Mouse (Mus musculus) B cell, adult 62 days (primary cell): ENCODE data around the gene Slc9a6. TPM values are rescaled to one million over a fixed set of nuclear protein-coding genes. Genes with fewer than 3 reads are reported as not detected.

Experiments
- total RNA-seq: library from RNA; stranded (reverse); gene quantifications from 4 replicates; pipeline ENCODE4 v1.2.4, GENCODE M21; 2023

The Slc9a6 gene
- 8.4 to 17.3 TPM (median 12.1 TPM) in 4 replicates for total RNA-seq

DNA sequence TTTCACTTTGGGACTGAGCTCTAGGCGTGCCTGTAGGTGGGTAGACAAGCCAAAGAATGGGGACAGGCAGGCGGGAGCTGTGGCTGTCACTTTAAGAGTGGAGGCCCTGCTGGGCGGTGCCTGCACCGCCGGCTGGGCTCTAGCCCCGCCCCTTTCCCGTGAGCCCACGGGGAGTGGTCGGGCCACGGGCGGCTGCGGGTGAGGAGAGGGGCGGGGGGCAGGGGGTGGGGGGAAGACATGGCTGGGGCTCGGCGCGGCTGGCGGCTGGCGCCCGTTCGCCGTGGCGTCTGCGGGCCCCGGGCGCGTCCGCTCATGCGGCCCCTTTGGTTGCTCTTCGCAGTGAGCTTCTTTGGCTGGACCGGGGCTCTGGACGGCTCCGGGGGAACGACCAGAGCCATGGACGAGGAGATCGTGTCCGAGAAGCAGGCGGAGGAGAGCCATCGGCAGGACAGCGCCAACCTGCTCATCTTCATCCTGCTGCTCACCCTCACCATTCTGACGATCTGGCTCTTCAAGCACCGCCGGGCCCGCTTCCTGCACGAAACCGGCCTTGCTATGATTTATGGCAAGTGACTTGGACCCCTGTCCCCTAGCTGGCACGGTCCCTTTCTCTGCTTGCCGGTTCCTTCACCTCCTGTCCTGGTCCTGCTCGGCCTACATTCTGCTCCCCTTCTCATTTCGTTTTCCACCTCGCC is at the start of gene Slc9a6:
Slc9a6 (plus strand) TSS at position 135 of the 695 bp plus-strand sequence.

DNA sequence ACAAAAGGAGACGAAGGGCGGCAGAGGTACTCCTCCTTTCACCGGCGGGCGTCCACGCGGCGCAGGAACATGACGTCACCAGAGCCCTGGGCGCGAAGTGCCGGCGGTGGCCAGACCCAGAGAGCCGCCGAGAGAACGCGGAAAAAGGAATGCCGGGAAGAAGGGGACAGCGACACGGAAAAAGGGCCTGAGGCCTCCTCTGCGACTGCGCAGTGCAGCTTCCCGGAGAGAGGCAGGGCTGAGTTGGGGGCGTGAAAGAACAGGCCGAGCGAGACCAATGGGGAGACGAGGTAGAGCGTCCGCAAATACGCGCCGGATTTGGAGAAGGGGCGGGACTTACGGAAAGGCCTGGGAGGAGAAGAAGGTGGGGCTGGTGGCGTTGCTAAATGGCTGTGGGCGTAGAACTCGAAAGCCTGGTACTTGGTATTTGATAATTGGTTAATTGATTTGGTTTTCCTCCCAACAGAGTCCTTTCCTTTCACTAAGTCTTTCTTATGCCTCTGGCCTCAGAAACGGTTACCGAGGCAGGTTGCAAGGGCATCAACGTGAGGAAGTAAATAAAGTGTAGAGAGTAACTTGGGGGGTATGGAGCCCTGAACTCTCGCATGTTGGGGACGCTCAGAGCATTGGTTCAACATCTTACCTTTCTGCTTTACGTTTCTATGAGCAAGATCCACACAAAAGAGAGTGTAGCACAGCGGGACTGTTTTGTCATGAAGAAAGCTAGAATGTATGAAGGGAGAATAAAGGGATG is 11.5 kb upstream of the Slc9a6 start, which contains the start of gene Mmgt1:
Mmgt1 (minus strand) TSS at position 183 of the 754 bp plus-strand sequence.

Other genes with a start within 250 kb of the Slc9a6 start
- gene Smim10l2a, start 235.2 kb upstream of the Slc9a6 start, total RNA-seq = not detected in 4 replicates
- not detected in 4 replicates for gene Gm2174, start 161.8 kb upstream of the Slc9a6 start, total RNA-seq
- gene Ints6l, start 154.9 kb upstream of the Slc9a6 start, total RNA-seq = 47.7 to 61.3 TPM (median 50.3 TPM) in 4 replicates
- not detected in 4 replicates for gene Gm10477, start 85.0 kb upstream of the Slc9a6 start, total RNA-seq
- not detected in 4 replicates for gene Gm648, start 60.2 kb upstream of the Slc9a6 start, total RNA-seq
- 8.6 to 9.7 TPM (median 9.1 TPM) in 4 replicates for gene Mmgt1, start 11.7 kb upstream of the Slc9a6 start, total RNA-seq
- 0.35 to 2.3 TPM (median 1.1 TPM) in 4 replicates for gene Fhl1, start 122.0 kb downstream of the Slc9a6 start, total RNA-seq
- 0.64 to 0.91 TPM (median 0.70 TPM) in 4 replicates for gene Map7d3, start 212.6 kb downstream of the Slc9a6 start, total RNA-seq